Mouse (Mus musculus): ENCODE measurements around the gene Tnxb. TPM values are rescaled to one million over a fixed set of nuclear protein-coding genes. Genes with fewer than 3 reads are reported as not detected.
A peak's percentile ranks its signal among the peaks of the same experiment; 100 is the strongest.

The Tnxb gene
- polyA plus RNA-seq, 1 experiment from 2014 or later, result 0.36 TPM

DNA sequence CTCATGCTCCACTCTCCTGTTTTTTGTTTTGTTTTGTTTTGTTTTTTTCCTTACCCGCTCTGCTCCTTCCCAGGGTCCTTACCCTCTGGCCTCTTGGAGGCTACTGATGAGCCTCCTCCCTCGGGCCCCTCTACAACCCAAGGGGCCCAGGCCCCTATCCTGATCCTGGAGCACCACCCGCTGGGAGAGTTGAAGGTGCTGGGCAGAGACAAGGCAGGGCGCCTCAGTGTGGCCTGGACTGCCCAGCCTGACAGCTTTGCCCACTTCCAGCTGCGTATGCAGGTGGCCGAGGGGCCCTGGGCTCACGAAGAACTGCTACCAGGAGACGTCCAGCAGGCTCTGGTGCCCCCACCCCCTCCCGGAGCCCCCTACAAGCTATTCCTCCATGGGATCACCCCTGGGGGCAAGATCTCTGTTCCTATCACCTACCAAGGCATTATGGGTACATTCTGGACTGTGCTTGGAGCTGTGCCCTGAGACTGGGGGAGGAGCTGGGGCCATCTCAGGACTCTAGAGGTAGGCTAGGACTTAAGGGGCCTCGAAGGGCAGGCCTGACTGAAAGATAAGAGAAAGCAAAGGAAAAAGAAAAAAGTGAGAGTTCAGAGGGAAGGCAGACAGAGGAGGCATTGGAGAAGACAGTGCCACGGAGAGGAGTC lies 11.7 kb downstream of the Tnxb start:
- Histone ChIP-seq H3K4me3 (ENCODE audit: low read depth, low read length) (no peak overlapping the region), H3K9me3 (ENCODE audit: low read length) (no peaks in the 10 kb centered on the region), H3K4me2 (ENCODE audit: low read depth, low read length) (no peak overlapping the region), H3K36me3 (replicated peaks; ENCODE audit: insufficient read depth, low read length) (no peaks in the 10 kb centered on the region), H3K27ac (ENCODE audit: low read depth) (no peak overlapping the region), H3K9ac (replicated peaks) (no peak overlapping the region), H3K4me1 (ENCODE audit: insufficient read depth) (no peaks in the 10 kb centered on the region), H3K27me3 (ENCODE audit: insufficient read depth, low read length) (peaks cover 29% of the 10 kb centered on the region)
- TF ChIP-seq CTCF (IDR thresholded peaks at IDR 0.05; ENCODE audit: low read depth) (peak; percentile 13; the same call in 1 of the 2 replicates), EP300 (IDR thresholded peaks at IDR 0.05; ENCODE audit: low read depth) (no peak)
- DNase-seq (no peak), ATAC-seq (no peak)
- 59% methylated on average over 11 of the region's 11 CpGs for WGBS (ENCODE audit: insufficient replicate concordance)

GRCm38 (mm10) chr17:34683179-34683578 lies 12.8 kb downstream of the Tnxb start:
- Histone ChIP-seq H3K9ac (replicated peaks) (no peak overlapping the region), H3K27ac (ENCODE audit: low read depth) (no peak overlapping the region), H3K4me1 (ENCODE audit: insufficient read depth) (no peaks in the 10 kb centered on the region), H3K4me3 (ENCODE audit: low read depth, low read length) (no peak overlapping the region), H3K9me3 (ENCODE audit: low read length) (no peaks in the 10 kb centered on the region), H3K36me3 (replicated peaks; ENCODE audit: insufficient read depth, low read length) (no peaks in the 10 kb centered on the region), H3K27me3 (ENCODE audit: insufficient read depth, low read length) (peaks cover 29% of the 10 kb centered on the region), H3K4me2 (ENCODE audit: low read depth, low read length) (no peak overlapping the region)
- 74% methylated on average over 8 of the region's 8 CpGs for WGBS (ENCODE audit: insufficient replicate concordance)
- TF ChIP-seq CTCF (IDR thresholded peaks at IDR 0.05; ENCODE audit: low read depth) (no peak), EP300 (IDR thresholded peaks at IDR 0.05; ENCODE audit: low read depth) (no peak)
- DNase-seq, result no peak
- ATAC-seq, result no peak

DNA sequence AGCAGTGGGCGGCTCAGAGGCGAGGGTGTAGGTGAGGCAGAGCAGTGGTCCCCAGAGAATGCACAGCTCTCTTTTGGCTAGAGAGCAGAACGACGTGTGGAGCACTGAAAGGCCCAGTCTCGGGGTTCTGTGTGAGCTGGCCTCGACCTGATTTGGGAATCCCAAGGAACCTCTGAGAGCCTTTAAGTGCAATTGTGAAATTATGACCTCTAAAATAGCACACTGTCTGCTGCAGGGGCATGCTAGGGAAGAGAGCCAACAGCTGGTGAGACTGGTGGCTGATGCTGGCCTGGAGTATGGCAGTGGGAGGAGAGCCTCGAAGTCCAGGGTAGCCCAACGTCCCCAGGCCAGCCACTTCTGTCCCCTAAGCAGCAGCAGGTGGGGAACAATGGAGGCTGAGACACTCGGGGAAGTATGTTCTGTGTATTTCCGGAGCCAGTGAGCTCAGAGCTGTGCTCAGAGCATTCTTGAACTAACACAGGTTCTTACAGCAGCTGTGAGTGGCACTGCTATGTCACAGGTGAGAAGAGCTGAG lies 13.4 kb downstream of the Tnxb start:
- Histone ChIP-seq H3K27ac (ENCODE audit: low read depth) (no peak overlapping the region), H3K36me3 (replicated peaks; ENCODE audit: insufficient read depth, low read length) (no peaks in the 10 kb centered on the region), H3K4me3 (ENCODE audit: low read depth, low read length) (no peak overlapping the region), H3K9ac (replicated peaks) (no peak overlapping the region), H3K4me2 (ENCODE audit: low read depth, low read length) (no peak overlapping the region), H3K27me3 (ENCODE audit: insufficient read depth, low read length) (peaks cover 25% of the 10 kb centered on the region), H3K9me3 (ENCODE audit: low read length) (no peaks in the 10 kb centered on the region), H3K4me1 (ENCODE audit: insufficient read depth) (no peaks in the 10 kb centered on the region)
- no peak for ATAC-seq
- DNase-seq, result no peak
- 58% methylated on average over 10 of the region's 10 CpGs for WGBS (ENCODE audit: insufficient replicate concordance)
- TF ChIP-seq EP300 (IDR thresholded peaks at IDR 0.05; ENCODE audit: low read depth) (no peak), CTCF (IDR thresholded peaks at IDR 0.05; ENCODE audit: low read depth) (no peak)

GRCm38 (mm10) chr17:34684253-34684893 lies 14.0 kb downstream of the Tnxb start:
- no peak for ATAC-seq
- peaks cover 19% of the 10 kb centered on the region for H3K27me3 ChIP-seq (ENCODE audit: insufficient read depth, low read length)
- no peak for DNase-seq

DNA sequence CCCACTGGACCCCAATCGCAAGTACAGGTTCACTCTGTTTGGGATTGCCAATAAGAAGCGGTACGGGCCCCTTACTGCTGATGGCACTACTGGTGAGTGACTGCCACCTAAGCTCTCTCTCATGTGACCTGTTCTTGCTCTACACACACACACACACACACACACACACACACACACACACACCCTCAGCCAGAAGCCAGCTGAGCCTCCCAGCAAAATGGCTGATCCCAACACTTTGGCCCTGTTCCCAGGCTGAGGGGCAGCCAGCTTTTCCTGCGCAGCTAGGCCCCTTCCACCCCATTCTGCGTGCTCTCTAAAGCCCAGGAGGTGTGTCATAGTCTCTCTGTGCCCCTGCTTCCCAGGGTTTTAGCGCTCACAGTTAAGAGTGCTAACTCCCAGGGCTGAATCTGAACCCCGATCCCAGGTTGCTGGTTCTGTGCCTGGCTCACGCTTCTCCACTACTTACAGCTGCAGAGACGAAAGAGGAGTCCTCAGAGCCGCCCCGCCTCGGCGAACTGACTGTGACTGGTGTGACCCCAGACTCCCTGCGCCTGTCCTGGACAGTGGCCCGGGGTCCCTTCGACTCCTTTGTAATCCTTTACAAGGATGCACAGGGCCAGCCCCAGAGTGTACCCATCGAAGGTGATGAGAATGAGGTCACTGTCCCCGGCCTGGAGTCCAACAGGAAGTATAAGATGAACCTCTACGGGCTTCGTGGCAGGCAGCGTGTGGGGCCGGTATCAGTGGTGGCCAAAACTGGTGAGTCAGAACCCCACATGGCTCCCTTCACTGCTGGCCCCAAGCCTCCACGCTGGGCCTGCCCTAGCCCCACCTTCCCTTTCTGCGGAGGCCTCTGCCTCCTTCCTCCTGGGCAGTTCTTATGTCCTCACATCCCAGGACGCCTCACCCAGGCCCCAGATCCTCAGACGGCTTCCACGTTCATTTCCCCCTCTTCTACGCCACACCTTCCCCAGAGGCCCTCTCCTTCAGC lies 15.1 kb downstream of the Tnxb start:
- H3K9ac ChIP-seq (replicated peaks), result no peak overlapping the region
- peaks cover 11% of the 10 kb centered on the region; the same call in 1 of the 2 replicates for H3K27me3 ChIP-seq (ENCODE audit: insufficient read depth, low read length)
- no peaks in the 10 kb centered on the region for H3K36me3 ChIP-seq (replicated peaks; ENCODE audit: insufficient read depth, low read length)
- no peaks in the 10 kb centered on the region for H3K4me1 ChIP-seq (ENCODE audit: insufficient read depth)
- ATAC-seq (no peak), DNase-seq (no peak)
- no peak overlapping the region for H3K27ac ChIP-seq (ENCODE audit: low read depth)
- no peak for TF ChIP-seq EP300 (IDR thresholded peaks at IDR 0.05; ENCODE audit: low read depth)
- no peak overlapping the region for H3K4me3 ChIP-seq (ENCODE audit: low read depth, low read length)
- H3K4me2 ChIP-seq (ENCODE audit: low read depth, low read length), result no peak overlapping the region
- no peaks in the 10 kb centered on the region for H3K9me3 ChIP-seq (ENCODE audit: low read length)
- 63% methylated on average over 28 of the region's 28 CpGs for WGBS (ENCODE audit: insufficient replicate concordance)

More at GRCm38 (mm10) chr17:34684253-34684893, 14.0 kb downstream of the Tnxb start:
- no peak overlapping the region for H3K4me2 ChIP-seq (ENCODE audit: low read depth, low read length)
- H3K9ac ChIP-seq (replicated peaks), result no peak overlapping the region
- H3K4me1 ChIP-seq (ENCODE audit: insufficient read depth), result no peaks in the 10 kb centered on the region
- H3K27ac ChIP-seq (ENCODE audit: low read depth), result no peak overlapping the region
- H3K9me3 ChIP-seq (ENCODE audit: low read length), result no peaks in the 10 kb centered on the region
- TF ChIP-seq CTCF (IDR thresholded peaks at IDR 0.05; ENCODE audit: low read depth) (no peak), EP300 (IDR thresholded peaks at IDR 0.05; ENCODE audit: low read depth) (no peak)
- H3K36me3 ChIP-seq (replicated peaks; ENCODE audit: insufficient read depth, low read length), result no peaks in the 10 kb centered on the region
- H3K4me3 ChIP-seq (ENCODE audit: low read depth, low read length), result no peak overlapping the region
- 60% methylated on average over 9 of the region's 9 CpGs for WGBS (ENCODE audit: insufficient replicate concordance)

DNA sequence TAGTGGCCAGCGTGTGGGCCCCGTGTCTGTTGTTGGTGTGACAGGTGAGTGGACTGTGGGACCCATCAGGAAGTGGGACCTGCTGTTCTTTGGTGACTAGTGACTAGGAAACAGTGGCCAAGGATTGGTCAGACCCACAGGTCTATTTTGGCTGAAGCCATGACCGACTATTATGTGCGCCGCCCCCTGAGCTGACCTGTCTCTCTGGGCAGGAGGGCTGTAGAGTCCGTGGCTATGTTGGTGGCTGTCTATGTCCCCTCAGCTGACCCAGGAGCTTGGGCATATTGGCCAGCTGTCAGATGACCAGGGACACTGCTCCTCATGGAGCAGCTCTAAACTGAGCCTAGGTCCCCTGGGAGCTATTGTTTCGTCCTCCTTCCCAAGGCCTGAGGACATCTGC lies 18.6 kb downstream of the Tnxb start:
- H3K4me3 ChIP-seq (ENCODE audit: low read depth, low read length), result no peak overlapping the region
- H3K9me3 ChIP-seq (ENCODE audit: low read length), result no peaks in the 10 kb centered on the region
- TF ChIP-seq EP300 (IDR thresholded peaks at IDR 0.05; ENCODE audit: low read depth) (no peak), CTCF (IDR thresholded peaks at IDR 0.05; ENCODE audit: low read depth) (no peak)
- ATAC-seq (no peak), DNase-seq (no peak)
- no peak overlapping the region for H3K9ac ChIP-seq (replicated peaks)
- 83% methylated on average over 7 of the region's 7 CpGs for WGBS (ENCODE audit: insufficient replicate concordance)
- H3K4me2 ChIP-seq (ENCODE audit: low read depth, low read length), result no peak overlapping the region
- H3K36me3 ChIP-seq (replicated peaks; ENCODE audit: insufficient read depth, low read length), result no peaks in the 10 kb centered on the region
- no peaks in the 10 kb centered on the region for H3K4me1 ChIP-seq (ENCODE audit: insufficient read depth)
- H3K27ac ChIP-seq (ENCODE audit: low read depth), result no peak overlapping the region
- H3K27me3 ChIP-seq (ENCODE audit: insufficient read depth, low read length), result no peaks in the 10 kb centered on the region

Data from liver, postnatal 0 days (tissue).